Mouse (Mus musculus) testis, adult 2 months (tissue): ENCODE data around the gene Net1. TPM values are rescaled to one million over a fixed set of nuclear protein-coding genes. Genes with fewer than 3 reads are reported as not detected.
A peak's percentile ranks its signal among the peaks of the same experiment; 100 is the strongest.
"Not testable (repeated sequence)": the region's sequence is repeated elsewhere in the genome, so short reads cannot be mapped to it uniquely, and the experiment has no call there.

Source experiments
- H3K27ac ChIP-seq: fragments of 200-500 bp; 2 replicates; pipeline ENCODE4 v1.5.1; 2012; ENCODE audit warnings: low read depth, low read length; ENCODE audit not compliant: control insufficient read depth, insufficient read depth
- H3K27me3 ChIP-seq: fragments of 200-500 bp; 2 replicates; pipeline ENCODE4 v1.6.1; 2012; ENCODE audit warnings: mild to moderate bottlenecking, low read length, moderate library complexity; ENCODE audit not compliant: control insufficient read depth, insufficient read depth
- H3K36me3 ChIP-seq: fragments of 200-500 bp; 2 replicates; pipeline ENCODE4 v1.6.1; 2012; ENCODE audit warnings: mild to moderate bottlenecking, low read length; ENCODE audit not compliant: control insufficient read depth, insufficient read depth
- H3K4me1 ChIP-seq: fragments of 200-500 bp; 2 replicates; pipeline ENCODE4 v1.6.1; 2012; ENCODE audit warnings: low read length; ENCODE audit not compliant: control insufficient read depth, insufficient read depth
- H3K4me3 ChIP-seq: fragments of 200-500 bp; 2 replicates; pipeline ENCODE4 v1.5.1; 2012; ENCODE audit warnings: low read depth, mild to moderate bottlenecking, low read length, moderate library complexity, mixed read lengths; ENCODE audit not compliant: control insufficient read depth
- CTCF ChIP-seq: fragments of 200-500 bp; IDR thresholded peaks from 2 replicates; pipeline ENCODE4 v1.5.1; 2012; ENCODE audit warnings: low read depth, mild to moderate bottlenecking, inconsistent platforms, low read length, moderate library complexity; ENCODE audit not compliant: control insufficient read depth, insufficient read depth, insufficient replicate concordance
- POLR2A ChIP-seq: fragments of 200-500 bp; IDR thresholded peaks from 2 replicates; pipeline ENCODE4 v1.6.1; 2012; ENCODE audit warnings: low read depth, mild to moderate bottlenecking, inconsistent platforms, low read length, moderate library complexity; ENCODE audit not compliant: control insufficient read depth
- polyA plus RNA-seq: library from polyadenylated mRNA; depleted of rRNA; stranded (reverse); fragments of >200 nt; gene quantifications from 2 replicates; pipeline ENCODE4 v1.2.3, GENCODE M21; 2012

Gene Net1
- polyA plus RNA-seq, 1 experiment = 11.1 TPM

DNA sequence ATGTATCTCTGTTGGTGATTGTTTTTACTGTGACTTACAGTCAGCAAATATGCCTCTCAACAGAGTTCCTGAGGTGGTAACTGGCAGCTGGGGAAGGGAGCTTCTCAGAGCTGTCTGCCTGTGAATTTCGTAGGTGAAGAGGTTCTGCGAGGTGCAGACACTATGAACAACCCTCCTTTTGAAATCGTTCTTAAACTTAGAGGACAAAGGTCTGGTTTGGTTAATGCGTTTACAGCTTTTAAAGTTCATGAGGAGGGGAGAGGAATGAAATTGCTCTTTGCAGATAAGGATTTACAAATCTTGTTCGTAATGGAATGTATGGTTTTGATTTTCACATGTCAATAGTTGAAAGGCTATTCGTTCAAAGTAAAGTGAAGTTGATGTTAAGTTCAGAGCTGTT is 7.6 kb upstream of the Net1 start:
- Histone ChIP-seq H3K4me3 (no peak overlapping the region), H3K27ac (no peak overlapping the region), H3K36me3 (no peaks in the 10 kb centered on the region), H3K27me3 (no peaks in the 10 kb centered on the region), H3K4me1 (no peaks in the 10 kb centered on the region)
- TF ChIP-seq POLR2A (no peak), CTCF (no peak)

DNA sequence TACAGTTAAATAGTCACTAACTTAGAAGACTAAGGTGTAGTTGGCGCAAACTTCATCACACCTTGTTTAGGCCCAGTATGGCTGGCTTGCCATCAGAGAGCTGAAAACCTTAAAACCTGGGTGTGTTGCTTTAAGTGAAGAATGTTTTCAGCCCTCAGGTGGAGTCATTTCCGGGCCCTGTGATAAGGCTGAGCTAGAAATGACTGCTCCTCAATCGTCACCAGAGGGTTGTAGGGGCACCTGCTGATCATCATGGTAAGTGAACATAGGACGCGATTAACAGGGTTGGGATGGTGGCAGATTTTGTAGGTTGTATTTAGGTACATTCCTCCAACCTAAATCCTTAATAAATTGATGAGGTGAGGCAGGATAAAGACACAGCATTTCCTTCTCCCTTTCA is 6.5 kb upstream of the Net1 start:
- Histone ChIP-seq H3K4me1 (no peaks in the 10 kb centered on the region), H3K36me3 (no peaks in the 10 kb centered on the region), H3K4me3 (no peak overlapping the region), H3K27me3 (no peaks in the 10 kb centered on the region), H3K27ac (no peak overlapping the region)
- TF ChIP-seq POLR2A = no peak
- no peak for TF ChIP-seq CTCF

DNA sequence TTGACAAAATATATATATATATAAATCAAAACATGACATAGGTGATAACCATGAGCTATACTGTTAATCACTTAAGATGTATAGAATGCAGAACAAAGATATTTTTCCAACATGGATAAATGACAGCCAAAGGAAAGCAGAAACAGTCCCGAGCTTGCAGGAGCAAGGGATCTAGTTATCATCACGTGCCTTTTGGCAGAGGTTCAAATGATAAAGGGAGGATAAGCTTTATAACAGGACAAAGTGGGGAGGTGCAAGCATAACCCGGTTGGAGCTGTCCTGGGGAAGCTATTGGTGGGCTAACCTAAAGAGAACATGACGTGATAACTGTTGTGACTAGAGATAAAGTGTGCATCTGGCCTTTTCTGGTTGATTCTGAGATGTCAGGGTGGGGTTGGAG is 4.5 kb downstream of the Net1 start:
- no peaks in the 10 kb centered on the region for H3K4me1 ChIP-seq
- H3K4me3 ChIP-seq = no peak overlapping the region
- H3K36me3 ChIP-seq = no peaks in the 10 kb centered on the region
- no peak overlapping the region for H3K27ac ChIP-seq
- TF ChIP-seq POLR2A (no peak), CTCF (no peak)
- no peaks in the 10 kb centered on the region for H3K27me3 ChIP-seq

DNA sequence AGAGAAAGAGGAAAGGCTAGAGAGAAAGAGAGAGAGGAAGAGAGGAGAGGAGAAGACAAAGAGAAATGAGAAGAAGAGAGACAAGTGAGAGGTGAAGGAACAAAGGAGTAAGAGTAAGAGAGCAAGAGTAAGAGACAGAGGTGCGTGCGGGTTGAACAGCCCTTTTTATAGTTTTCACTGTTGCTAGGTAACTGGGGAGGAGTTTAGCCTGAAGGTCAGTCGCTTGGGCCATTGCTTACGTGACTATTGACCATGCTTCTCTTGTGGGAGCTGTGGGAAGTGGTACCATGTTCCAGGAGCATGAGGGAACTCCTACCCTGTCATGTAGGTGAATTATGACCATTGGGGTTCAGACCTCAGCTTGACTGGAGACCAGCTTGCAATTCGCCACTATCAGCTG is 7.7 kb downstream of the Net1 start:
- TF ChIP-seq POLR2A (no peak), CTCF (no peak)
- no peaks in the 10 kb centered on the region for H3K4me1 ChIP-seq
- H3K4me3 ChIP-seq = no peak overlapping the region
- H3K27me3 ChIP-seq = no peaks in the 10 kb centered on the region
- no peak overlapping the region for H3K27ac ChIP-seq
- H3K36me3 ChIP-seq = no peaks in the 10 kb centered on the region

DNA sequence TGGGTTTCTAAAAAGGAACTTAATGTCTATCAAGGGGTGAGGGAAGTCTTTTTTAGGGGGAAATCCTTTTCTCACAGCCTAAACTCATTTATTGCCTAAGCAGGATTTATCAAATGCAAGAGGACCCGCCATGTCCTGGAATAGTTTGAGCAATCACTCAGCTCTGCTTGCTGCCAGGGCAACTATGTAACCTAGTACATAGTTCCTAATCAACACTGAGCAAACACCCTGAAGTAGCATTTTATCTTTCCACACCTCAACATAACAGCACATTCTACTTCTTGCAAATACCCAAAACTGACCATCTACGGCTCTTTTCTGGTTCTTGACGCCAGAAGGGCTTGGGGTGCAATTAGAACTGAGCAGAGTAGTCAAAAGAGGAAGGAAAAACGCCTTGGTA is 9.8 kb downstream of the Net1 start:
- TF ChIP-seq POLR2A = no peak
- no peak for TF ChIP-seq CTCF
- Histone ChIP-seq H3K36me3 (no peaks in the 10 kb centered on the region), H3K27ac (no peak overlapping the region)

DNA sequence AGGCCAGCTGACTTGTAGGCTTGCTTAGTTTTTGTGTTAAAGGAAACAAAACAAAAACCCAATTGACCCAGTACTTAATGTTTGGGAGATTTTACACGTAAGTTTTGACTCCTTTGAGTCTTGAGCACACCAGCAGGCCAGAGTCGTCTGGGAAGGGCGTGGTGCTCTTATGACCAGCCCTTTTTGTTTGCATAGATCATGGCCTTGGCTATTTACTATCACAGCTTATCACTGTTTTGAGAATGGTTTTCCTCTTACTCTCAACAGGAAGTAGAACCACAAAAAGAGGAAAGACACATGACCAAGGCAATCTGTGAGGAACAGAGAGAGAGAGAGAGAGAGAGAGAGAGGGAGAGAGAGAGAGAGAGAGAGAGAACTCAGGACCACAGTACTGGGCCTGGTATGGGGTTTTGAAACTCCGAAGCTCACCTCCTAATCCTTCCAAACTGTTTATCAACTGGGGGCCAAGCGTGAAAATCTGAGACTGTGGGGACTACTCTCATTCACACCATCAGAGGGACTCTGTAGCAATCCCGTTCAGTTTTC is 10.8 kb downstream of the Net1 start:
- Histone ChIP-seq H3K27me3 (no peaks in the 10 kb centered on the region), H3K27ac (no peak overlapping the region), H3K4me3 (no peak overlapping the region), H3K36me3 (no peaks in the 10 kb centered on the region), H3K4me1 (no peaks in the 10 kb centered on the region)
- no peak for TF ChIP-seq POLR2A

More for the DNA sequence above, 9.8 kb downstream of the Net1 start:
- H3K4me3 ChIP-seq = no peak overlapping the region
- no peaks in the 10 kb centered on the region for H3K4me1 ChIP-seq
- H3K27me3 ChIP-seq = no peaks in the 10 kb centered on the region

DNA sequence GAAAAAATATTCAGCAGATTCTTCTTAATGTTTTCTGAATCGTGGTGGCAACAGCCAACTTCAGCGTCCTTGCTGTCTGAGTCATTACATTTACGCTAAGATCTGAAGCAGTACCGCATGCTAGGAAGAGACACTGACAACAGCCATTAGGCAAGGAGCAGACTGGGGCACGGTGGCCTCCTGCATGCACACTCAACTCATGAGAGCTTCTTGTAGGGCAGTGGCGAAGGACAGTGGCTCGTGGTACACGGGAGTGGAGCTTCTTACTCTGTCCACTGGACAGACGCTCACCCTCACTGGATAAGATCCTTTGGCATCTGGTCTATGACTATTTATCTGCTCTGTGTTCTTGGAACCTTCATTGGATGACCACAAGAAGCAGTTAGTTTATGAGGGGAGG is 18.7 kb downstream of the Net1 start:
- H3K4me1 ChIP-seq = no peaks in the 10 kb centered on the region
- H3K4me3 ChIP-seq = no peak overlapping the region
- no peaks in the 10 kb centered on the region; the same call in 1 of the 2 replicates for H3K36me3 ChIP-seq
- no peaks in the 10 kb centered on the region for H3K27me3 ChIP-seq
- H3K27ac ChIP-seq = no peak overlapping the region
- TF ChIP-seq CTCF (no peak), POLR2A (no peak)

DNA sequence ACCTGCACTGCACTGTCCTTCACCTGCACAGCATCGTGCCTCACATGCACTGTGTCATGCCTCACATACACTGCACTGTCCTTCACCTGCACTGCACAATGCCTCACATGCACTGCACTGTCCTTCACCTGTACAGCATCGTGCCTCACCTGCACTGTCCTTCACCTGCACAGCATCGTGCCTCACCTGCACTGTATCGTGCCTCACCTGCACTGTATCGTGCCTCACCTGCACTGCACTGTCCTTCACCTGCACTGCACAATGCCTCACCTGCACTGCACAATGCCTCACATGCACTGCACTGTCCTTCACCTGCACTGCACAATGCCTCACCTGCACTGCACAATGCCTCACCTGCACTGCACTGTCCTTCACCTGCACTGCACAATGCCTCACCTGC is 19.8 kb downstream of the Net1 start:
- 0 out of 2 replicates have a peak, but pooled peaks have one; percentile 19 for TF ChIP-seq POLR2A
- H3K27me3 ChIP-seq, H3K4me3 ChIP-seq, H3K4me1 ChIP-seq, H3K36me3 ChIP-seq, H3K27ac ChIP-seq: not testable (repeated sequence)
